Mouse (Mus musculus) gastrocnemius, adult 18-20 months (tissue): Measurements from ENCODE around the gene Pogz. TPM values are rescaled to one million over a fixed set of nuclear protein-coding genes. Genes with fewer than 3 reads are reported as not detected.
"Not testable (repeated sequence)": the region's sequence is repeated elsewhere in the genome, so short reads cannot be mapped to it uniquely, and the experiment has no call there.

ENCODE experiments used
- DNase-seq: peaks from one replicate; pipeline ENCODE4 v3.0.0; 2021; ENCODE audit warnings: low spot score
- total RNA-seq, 2 experiments: library from RNA; stranded (reverse); gene quantifications; 2 replicates each; pipeline ENCODE4 v1.2.3; 2021

Gene Pogz
- total RNA-seq, 2 experiments from 2014 or later = 13.0 to 16.4 TPM

GRCm38 (mm10) chr3:94913801-94914200 lies 76.4 kb downstream of the Pogz start:
- DNase-seq = no peak

- DNase-seq = no peak
Measured at GRCm38 (mm10) chr3:94915903-94916741, 78.8 kb downstream of the Pogz start.

GRCm38 (mm10) chr3:94917816-94918361 lies 80.5 kb downstream of the Pogz start:
- no peak for DNase-seq

GRCm38 (mm10) chr3:94918845-94919244 lies 81.5 kb downstream of the Pogz start:
- DNase-seq = no peak

GRCm38 (mm10) chr3:94921104-94921503 lies 83.7 kb downstream of the Pogz start:
- no peak for DNase-seq

- DNase-seq = no peak
Measured at GRCm38 (mm10) chr3:94922333-94922732, 85.0 kb downstream of the Pogz start.

- DNase-seq = no peak
Measured at GRCm38 (mm10) chr3:94924688-94925087, 87.3 kb downstream of the Pogz start.

GRCm38 (mm10) chr3:94926301-94926736 lies 89.0 kb downstream of the Pogz start:
- not testable (repeated sequence) for DNase-seq

GRCm38 (mm10) chr3:94928979-94929378 lies 91.6 kb downstream of the Pogz start:
- DNase-seq = not testable (repeated sequence)

- not testable (repeated sequence) for DNase-seq
Measured at GRCm38 (mm10) chr3:94930386-94931266, 93.3 kb downstream of the Pogz start.

GRCm38 (mm10) chr3:94931427-94932082 lies 94.2 kb downstream of the Pogz start:
- not testable (repeated sequence) for DNase-seq

Other genes with a start within 250 kb of the Pogz start
- not detected for gene Gm10972, start 194.5 kb upstream of the Pogz start, total RNA-seq
- gene Tuft1, start 178.7 kb upstream of the Pogz start, total RNA-seq = under 1 TPM; 0.85 to 0.94 TPM
- gene Selenbp2, start 144.0 kb upstream of the Pogz start, total RNA-seq = 1 to 10 TPM; 1.9 to 3.7 TPM
- under 1 TPM; 0.05 to 0.14 TPM for gene Cgn, start 51.1 kb upstream of the Pogz start, total RNA-seq
- 100 to 1,000 TPM; 173 to 201 TPM for gene Psmb4, start 49.4 kb downstream of the Pogz start, total RNA-seq
- gene Selenbp1, start 95.5 kb downstream of the Pogz start, total RNA-seq = 10 to 100 TPM; 17.5 to 23.1 TPM
- gene Rfx5, start 116.5 kb downstream of the Pogz start, total RNA-seq = 1 to 10 TPM; 2.9 to 6.3 TPM
- gene Pi4kb, start 137.2 kb downstream of the Pogz start, total RNA-seq = 10 to 100 TPM; 16.8 to 19.0 TPM
- gene Zfp687, start 177.9 kb downstream of the Pogz start, total RNA-seq = 10 to 100 TPM; 13.2 to 14.9 TPM
- gene Psmd4, start 205.0 kb downstream of the Pogz start, total RNA-seq = 100 to 1,000 TPM; 222 to 224 TPM